Mouse (Mus musculus) kidney, adult 2 months (tissue): ENCODE results near the gene Slc25a45. TPM values are rescaled to one million over a fixed set of nuclear protein-coding genes. Genes with fewer than 3 reads are reported as not detected.

Source experiments
- DNase-seq: peaks from one replicate; pipeline ENCODE4 v3.0.0; 2021
- H3K27ac ChIP-seq: fragments of 200-500 bp; 2 replicates; pipeline ENCODE4 v1.5.1; 2012; ENCODE audit warnings: low read depth, low read length, control low read depth, inconsistent platforms; ENCODE audit not compliant: insufficient read depth
- H3K27me3 ChIP-seq: fragments of 200-500 bp; replicated peaks from 2 replicates; pipeline ENCODE4 v1.6.1; 2012; ENCODE audit warnings: mild to moderate bottlenecking, moderate library complexity, low read length, inconsistent platforms; ENCODE audit not compliant: control insufficient read depth, insufficient read depth
- H3K36me3 ChIP-seq: fragments of 200-500 bp; 2 replicates; pipeline ENCODE4 v1.6.1; 2012; ENCODE audit warnings: mild to moderate bottlenecking, moderate library complexity, low read length, inconsistent platforms; ENCODE audit not compliant: control insufficient read depth, insufficient read depth
- H3K4me1 ChIP-seq: fragments of 200-500 bp; 2 replicates; pipeline ENCODE4 v1.6.1; 2011; ENCODE audit warnings: low read length; ENCODE audit not compliant: control insufficient read depth, insufficient read depth
- H3K4me3 ChIP-seq: fragments of 200-500 bp; 2 replicates; pipeline ENCODE4 v1.5.1; 2011; ENCODE audit warnings: mild to moderate bottlenecking, low read depth, low read length, control low read depth; ENCODE audit not compliant: insufficient read depth
- CTCF ChIP-seq: fragments of 200-500 bp; conservative IDR thresholded peaks from 2 replicates; pipeline ENCODE4 v1.5.1; 2011; ENCODE audit warnings: low read depth, mild to moderate bottlenecking, control low read depth, low read length, moderate library complexity, mixed read lengths; ENCODE audit not compliant: insufficient read depth, insufficient read length
- POLR2A ChIP-seq: fragments of 200-500 bp; IDR thresholded peaks from one replicate; pipeline ENCODE4 v1.6.1; 2011; ENCODE audit warnings: low read depth, low read length, control low read depth
- WGBS: fragments of 180-500 bp; shearing (Covaris S2); methylation state at CpG from one replicate; pipeline ENCODE4 v1.1.7; 2018; 5-methylcytosine and 5-hydroxymethylcytosine counted together
- polyA plus RNA-seq: library from polyadenylated mRNA; depleted of rRNA; stranded (reverse); fragments of >200 nt; gene quantifications from 2 replicates; pipeline ENCODE4 v1.2.3, GENCODE M21; 2012

Gene Slc25a45
- polyA plus RNA-seq, 1 experiment: 52.7 TPM

GRCm38 (mm10) chr19:5850860-5851259 lies 26.7 kb upstream of the Slc25a45 start:
- no peak for DNase-seq

DNA sequence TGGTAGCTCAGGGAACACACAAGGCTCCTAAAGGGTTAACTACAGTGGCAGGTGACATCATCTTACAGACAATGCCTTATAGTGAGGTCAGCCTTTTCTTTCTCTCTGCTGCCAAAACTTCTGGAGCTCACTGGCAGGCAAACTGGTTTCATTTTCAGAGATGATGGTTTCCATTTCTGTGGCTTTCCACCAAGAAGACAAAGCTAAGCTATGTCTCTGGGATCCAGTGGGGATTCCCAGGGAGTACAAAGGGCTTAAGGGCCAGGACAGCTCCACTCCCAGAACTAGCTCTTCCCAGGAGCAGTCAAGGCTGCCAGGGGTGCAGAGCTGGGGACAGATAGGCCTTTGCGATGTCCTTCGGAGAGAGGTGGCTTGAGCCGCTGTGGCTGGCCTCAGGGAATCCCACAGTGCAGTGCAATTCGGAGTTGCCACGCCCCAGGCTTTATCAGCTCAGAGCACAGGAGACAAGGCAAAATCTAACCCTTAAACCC lies 26.1 kb upstream of the Slc25a45 start:
- Histone ChIP-seq H3K36me3 (no peaks in the 10 kb centered on the region; the same call in 1 of the 2 replicates), H3K4me3 (no peak overlapping the region), H3K27ac (peak overlapping the region; percentile 48; the same call in 1 of the 2 replicates), H3K4me1 (peaks cover 35% of the 10 kb centered on the region), H3K27me3 (no peaks in the 10 kb centered on the region)
- TF ChIP-seq POLR2A (no peak), CTCF (no peak)
- WGBS: 76% methylated on average over 5 of the region's 5 CpGs
- peak; percentile 34 for DNase-seq

More at GRCm38 (mm10) chr19:5850860-5851259, 26.7 kb upstream of the Slc25a45 start:
- H3K4me1 ChIP-seq: peaks cover 35% of the 10 kb centered on the region
- no peaks in the 10 kb centered on the region for H3K27me3 ChIP-seq
- H3K36me3 ChIP-seq: no peaks in the 10 kb centered on the region; the same call in 1 of the 2 replicates
- no peak for TF ChIP-seq CTCF
- TF ChIP-seq POLR2A: no peak
- no peak overlapping the region for H3K27ac ChIP-seq
- H3K4me3 ChIP-seq: no peak overlapping the region
- WGBS: 80% methylated on average over 3 of the region's 3 CpGs

GRCm38 (mm10) chr19:5852035-5852722 lies 25.4 kb upstream of the Slc25a45 start:
- H3K4me1 ChIP-seq: peaks cover 35% of the 10 kb centered on the region
- TF ChIP-seq CTCF (no peak), POLR2A (no peak)
- H3K27ac ChIP-seq: peak overlapping the region; percentile 48; the same call in 1 of the 2 replicates
- no peak overlapping the region for H3K4me3 ChIP-seq
- no peaks in the 10 kb centered on the region; the same call in 1 of the 2 replicates for H3K36me3 ChIP-seq
- DNase-seq: no peak
- 83% methylated on average over 12 of the region's 12 CpGs for WGBS
- H3K27me3 ChIP-seq: no peaks in the 10 kb centered on the region

DNA sequence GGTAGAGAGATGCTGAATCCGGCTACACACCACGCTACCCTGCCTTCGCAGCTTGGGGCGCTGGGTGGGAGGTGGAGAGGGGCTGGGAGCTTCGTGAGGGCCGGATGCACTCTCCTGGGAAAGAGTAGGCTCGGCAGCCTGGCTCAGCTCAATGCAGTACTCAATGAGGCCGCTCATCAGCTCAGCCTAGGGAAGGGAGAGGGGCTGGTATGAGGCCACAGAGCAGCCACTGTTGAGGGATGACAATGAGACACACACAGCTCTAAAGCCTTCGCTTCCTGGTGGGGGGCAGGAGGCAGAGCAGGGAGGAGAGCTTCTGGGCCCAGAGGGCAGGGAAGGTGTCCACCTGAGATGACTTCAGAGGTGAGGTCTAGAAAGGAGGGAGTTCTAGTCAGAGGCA lies 21.0 kb upstream of the Slc25a45 start:
- no peak for DNase-seq
- no peak for TF ChIP-seq POLR2A
- TF ChIP-seq CTCF: no peak
- no peak overlapping the region for H3K27ac ChIP-seq
- H3K36me3 ChIP-seq: no peaks in the 10 kb centered on the region; the same call in 1 of the 2 replicates
- no peaks in the 10 kb centered on the region for H3K4me1 ChIP-seq
- no peak overlapping the region for H3K4me3 ChIP-seq
- no peaks in the 10 kb centered on the region for H3K27me3 ChIP-seq
- 93% methylated on average over 9 of the region's 9 CpGs for WGBS

GRCm38 (mm10) chr19:5862335-5863085 lies 15.1 kb upstream of the Slc25a45 start:
- TF ChIP-seq CTCF (0 out of 2 replicates have a peak, but pooled peaks have one; percentile 20), POLR2A (no peak)
- Histone ChIP-seq H3K4me3 (no peak overlapping the region), H3K27me3 (no peaks in the 10 kb centered on the region), H3K36me3 (no peaks in the 10 kb centered on the region; the same call in none of the 2 replicates), H3K4me1 (no peaks in the 10 kb centered on the region), H3K27ac (no peak overlapping the region)
- WGBS: 96% methylated on average over 14 of the region's 14 CpGs
- no peak for DNase-seq

GRCm38 (mm10) chr19:5863776-5864175 lies 13.8 kb upstream of the Slc25a45 start:
- WGBS: 89% methylated on average over 5 of the region's 5 CpGs

More at GRCm38 (mm10) chr19:5863776-5864175, 13.8 kb upstream of the Slc25a45 start:
- TF ChIP-seq POLR2A (no peak), CTCF (no peak)
- Histone ChIP-seq H3K4me1 (no peaks in the 10 kb centered on the region), H3K36me3 (no peaks in the 10 kb centered on the region; the same call in none of the 2 replicates), H3K27ac (no peak overlapping the region), H3K27me3 (no peaks in the 10 kb centered on the region), H3K4me3 (no peak overlapping the region)
- DNase-seq: no peak
